Mouse (Mus musculus): ENCODE measurements around the gene Gcsam.

GRCm38 (mm10) chr16:45640070-45640762 lies 30.0 kb downstream of the Gcsam start:
- no peak for TF ChIP-seq CTCF (IDR thresholded peaks at IDR 0.05; ENCODE audit: insufficient read depth, low read depth, low read length)
- TF ChIP-seq POLR2A (IDR thresholded peaks at IDR 0.05; ENCODE audit: insufficient read depth, low read depth, low read length), result no peak
